Mouse (Mus musculus): ENCODE results near the gene Phf19. TPM values are rescaled to one million over a fixed set of nuclear protein-coding genes. Genes with fewer than 3 reads are reported as not detected.

Phf19 gene
- total and polyA plus RNA-seq, 3 experiments = 16.8 to 25.4 (median 20.5) TPM

GRCm38 (mm10) chr2:34906861-34907604 lies 6.8 kb downstream of the Phf19 start:
- TF ChIP-seq ELF1 (IDR thresholded peaks at IDR 0.05; ENCODE audit: low read depth, low read length) (no peak), CHD1 (IDR thresholded peaks at IDR 0.05; ENCODE audit: low read depth, low read length) (no peak)
- H3K4me1 ChIP-seq (ENCODE audit: control insufficient read depth in 1 of 2, insufficient read depth in 2 of 2) = peaks cover 0 to 12% of the 10 kb centered on the region in 2 experiments; a peak in 2 of 4 replicates
- no peak overlapping the region for H3K4me2 ChIP-seq (ENCODE audit: insufficient read depth, low read depth, poor library complexity, severe bottlenecking)
- H3K9me3 ChIP-seq (replicated peaks; ENCODE audit: low read length) = peaks cover under 1% of the 10 kb centered on the region
- no peaks in the 10 kb centered on the region for H3K27me3 ChIP-seq (replicated peaks)
- H3K79me2 ChIP-seq (replicated peaks; ENCODE audit: control insufficient read depth, extremely low read depth, insufficient read depth, poor library complexity, severe bottlenecking) = no peaks in the 10 kb centered on the region
- dilution Hi-C loops (cut with MboI; ENCODE audit: extremely low pct_ligation_motif_present, extremely low pct_unique_long_range_greater_than_20kb, low sequenced_read_pairs) = no loop called here
- in situ Hi-C loops (cut with MboI; ENCODE audit: low pct_ligation_motif_present, low pct_unique_long_range_greater_than_20kb, low sequenced_read_pairs) = no loop called here
- H3K36me3 ChIP-seq (replicated peaks in 1 of 2; ENCODE audit: control insufficient read depth in 1 of 2, insufficient read depth in 1 of 2, low read length in 1 of 2) = peaks cover 54 to 94% of the 10 kb centered on the region in 2 experiments
- DNase-seq (ENCODE audit: extremely low read depth) = no peak
- H3K9ac ChIP-seq (ENCODE audit: insufficient read depth, low read depth) = no peak overlapping the region
- H3K4me3 ChIP-seq (replicated peaks in 1 of 3; ENCODE audit: low read depth in 2 of 3, low read length in 2 of 3, poor library complexity in 1 of 3) = no peak overlapping the region
- H3K27ac ChIP-seq (ENCODE audit: insufficient read depth, low read depth) = no peak overlapping the region

- dilution Hi-C loops (cut with MboI; ENCODE audit: extremely low pct_ligation_motif_present, extremely low pct_unique_long_range_greater_than_20kb, low sequenced_read_pairs) (no loop called here), in situ Hi-C loops (cut with MboI; ENCODE audit: low pct_ligation_motif_present, low pct_unique_long_range_greater_than_20kb, low sequenced_read_pairs) (no loop called here)
- Histone ChIP-seq H3K9me3 (replicated peaks; ENCODE audit: low read length) (peaks cover 4% of the 10 kb centered on the region), H3K27ac (ENCODE audit: insufficient read depth, low read depth) (no peak overlapping the region), H3K4me1 (ENCODE audit: control insufficient read depth in 1 of 2, insufficient read depth in 2 of 2) (peaks cover 0 to 7% of the 10 kb centered on the region in 2 experiments; a peak in 1 of 4 replicates), H3K27me3 (replicated peaks) (no peaks in the 10 kb centered on the region), H3K4me2 (ENCODE audit: insufficient read depth, low read depth, poor library complexity, severe bottlenecking) (no peak overlapping the region), H3K79me2 (replicated peaks; ENCODE audit: control insufficient read depth, extremely low read depth, insufficient read depth, poor library complexity, severe bottlenecking) (no peaks in the 10 kb centered on the region), H3K9ac (ENCODE audit: insufficient read depth, low read depth) (no peak overlapping the region), H3K4me3 (replicated peaks in 1 of 3; ENCODE audit: low read depth in 2 of 3, low read length in 2 of 3, poor library complexity in 1 of 3) (no peak overlapping the region), H3K36me3 (replicated peaks in 1 of 2; ENCODE audit: control insufficient read depth in 1 of 2, insufficient read depth in 1 of 2, low read length in 1 of 2) (peaks cover 55 to 93% of the 10 kb centered on the region in 2 experiments)
- TF ChIP-seq JUND (conservative IDR thresholded peaks at IDR 0.05; ENCODE audit: low read depth, low read length) (no peak), BHLHE40 (IDR thresholded peaks at IDR 0.05; ENCODE audit: low read depth, low read length) (no peak), SMC3 (IDR thresholded peaks at IDR 0.05; ENCODE audit: low read depth, low read length) (no peak), EP300 (IDR thresholded peaks at IDR 0.05; ENCODE audit: low read length) (no peak), UBTF (IDR thresholded peaks at IDR 0.05; ENCODE audit: low read depth, low read length) (no peak), NRF1 (IDR thresholded peaks at IDR 0.05; ENCODE audit: low read depth, low read length) (no peak), MYC (IDR thresholded peaks at IDR 0.05; ENCODE audit: low read depth, low read length) (no peak)
- DNase-seq (ENCODE audit: extremely low read depth) = no peak
Measured at GRCm38 (mm10) chr2:34906426-34906825, 7.4 kb downstream of the Phf19 start.

DNA sequence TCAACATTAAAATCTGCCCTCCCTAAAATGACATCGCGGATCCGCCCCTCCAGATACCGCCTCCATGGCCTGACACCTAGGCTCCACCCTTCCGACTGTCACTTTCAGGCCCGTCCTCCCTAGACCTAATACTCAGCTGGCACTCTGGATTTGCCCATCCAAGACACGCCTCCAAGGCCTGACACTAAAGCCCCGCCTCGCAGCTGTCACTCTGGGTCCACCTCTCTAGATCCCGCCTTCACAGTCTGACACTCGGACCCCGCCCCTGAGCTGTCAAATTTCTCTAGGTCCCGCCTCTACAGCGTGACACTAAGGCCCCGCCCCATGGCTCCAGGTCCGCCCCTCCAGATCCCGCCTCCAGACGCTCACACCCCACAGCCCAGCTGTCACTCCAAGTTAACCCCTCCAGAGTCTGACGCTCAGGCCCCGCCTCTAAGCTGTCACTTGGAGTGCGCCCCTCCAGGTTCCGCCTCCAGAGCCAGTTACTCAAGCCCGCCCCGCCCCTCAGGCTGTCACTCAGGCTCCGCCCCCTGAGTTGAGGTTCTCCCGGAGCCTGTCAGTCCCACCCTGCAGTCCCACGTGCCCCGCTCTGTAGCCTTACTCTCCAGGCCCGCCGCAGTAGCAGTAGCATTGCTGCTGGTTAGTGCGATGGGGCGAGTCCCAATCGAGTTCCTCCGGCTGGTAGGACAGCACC lies 8.8 kb downstream of the Phf19 start:
- Histone ChIP-seq H3K9ac (ENCODE audit: insufficient read depth, low read depth) (no peak overlapping the region), H3K4me1 (ENCODE audit: control insufficient read depth in 1 of 2, insufficient read depth in 2 of 2) (peaks cover 0 to 4% of the 10 kb centered on the region in 2 experiments; a peak in 1 of 4 replicates), H3K36me3 (replicated peaks in 1 of 2; ENCODE audit: control insufficient read depth in 1 of 2, insufficient read depth in 1 of 2, low read length in 1 of 2) (peaks cover 55 to 93% of the 10 kb centered on the region in 2 experiments), H3K27me3 (replicated peaks) (no peaks in the 10 kb centered on the region), H3K4me2 (ENCODE audit: insufficient read depth, low read depth, poor library complexity, severe bottlenecking) (no peak overlapping the region), H3K79me2 (replicated peaks; ENCODE audit: control insufficient read depth, extremely low read depth, insufficient read depth, poor library complexity, severe bottlenecking) (no peaks in the 10 kb centered on the region), H3K27ac (ENCODE audit: insufficient read depth, low read depth) (no peak overlapping the region), H3K4me3 (replicated peaks in 1 of 3; ENCODE audit: low read depth in 2 of 3, low read length in 2 of 3, poor library complexity in 1 of 3) (no peak overlapping the region), H3K9me3 (replicated peaks; ENCODE audit: low read length) (peaks cover 4% of the 10 kb centered on the region)
- dilution Hi-C loops (cut with MboI; ENCODE audit: extremely low pct_ligation_motif_present, extremely low pct_unique_long_range_greater_than_20kb, low sequenced_read_pairs) = no loop called here
- in situ Hi-C loops (cut with MboI; ENCODE audit: low pct_ligation_motif_present, low pct_unique_long_range_greater_than_20kb, low sequenced_read_pairs) = no loop called here
- TF ChIP-seq UBTF (IDR thresholded peaks at IDR 0.05; ENCODE audit: low read depth, low read length) = no peak
- no peak for TF ChIP-seq TBP (conservative IDR thresholded peaks at IDR 0.05; ENCODE audit: low read depth, low read length)
- no peak for TF ChIP-seq PAX5 (IDR thresholded peaks at IDR 0.05; ENCODE audit: low read length)
- TF ChIP-seq JUN (IDR thresholded peaks at IDR 0.05; ENCODE audit: insufficient read depth, low read depth, low read length) = no peak
- TF ChIP-seq E2F4 (IDR thresholded peaks at IDR 0.05; ENCODE audit: insufficient replicate concordance, low read depth, low read length) = no peak
- TF ChIP-seq MYC (IDR thresholded peaks at IDR 0.05; ENCODE audit: low read depth, low read length) = no peak
- TF ChIP-seq IRF4 (IDR thresholded peaks at IDR 0.05; ENCODE audit: low read depth, low read length) = no peak
- TF ChIP-seq ZNF384 (IDR thresholded peaks at IDR 0.05; ENCODE audit: low read depth, low read length) = no peak
- TF ChIP-seq MEF2A (IDR thresholded peaks at IDR 0.05; ENCODE audit: borderline replicate concordance, low read depth, low read length) = no peak
- TF ChIP-seq ELF1 (IDR thresholded peaks at IDR 0.05; ENCODE audit: low read depth, low read length) = no peak
- TF ChIP-seq RAD21 (IDR thresholded peaks at IDR 0.05; ENCODE audit: low read depth, low read length) = no peak
- no peak for TF ChIP-seq GABPA (IDR thresholded peaks at IDR 0.05; ENCODE audit: insufficient replicate concordance, low read depth, low read length)
- TF ChIP-seq MAZ (IDR thresholded peaks at IDR 0.05; ENCODE audit: low read depth, low read length) = no peak
- no peak for TF ChIP-seq ZKSCAN1 (IDR thresholded peaks at IDR 0.05; ENCODE audit: borderline replicate concordance, low read depth, low read length)
- TF ChIP-seq CHD1 (IDR thresholded peaks at IDR 0.05; ENCODE audit: low read depth, low read length) = no peak
- DNase-seq (ENCODE audit: extremely low read depth) = peak; percentile 65
